Mouse (Mus musculus) cerebellum, adult 11 months (tissue): ENCODE results near the gene Loxl1.

Experiments used
- DNase-seq: peaks from one replicate; pipeline ENCODE4 v3.0.0; 2022

Loxl1 gene

DNA sequence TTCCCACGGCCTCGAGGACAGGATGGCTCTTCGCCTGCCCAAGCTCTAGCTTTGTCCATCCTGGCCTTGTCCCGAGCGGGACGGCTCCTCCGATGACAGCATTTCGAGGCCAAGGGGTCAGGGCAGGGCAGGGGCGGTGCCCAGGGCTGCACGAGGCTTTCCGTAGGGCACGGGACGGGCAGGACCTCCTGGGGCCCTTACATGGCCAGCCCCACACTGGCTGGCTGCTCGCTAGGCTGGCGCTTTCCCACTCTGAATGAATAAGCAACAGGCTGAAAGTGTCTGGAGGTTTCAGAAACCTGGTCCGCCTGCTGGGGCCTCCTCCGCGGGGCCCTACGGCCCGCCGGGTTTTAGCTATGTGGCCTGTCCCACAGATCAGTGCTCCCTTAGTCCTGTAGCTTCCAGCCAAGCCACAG, at the start of gene Loxl1:
Loxl1 (minus strand) TSS at position 243 of the 416 bp plus-strand sequence.
- no peak for DNase-seq

DNA sequence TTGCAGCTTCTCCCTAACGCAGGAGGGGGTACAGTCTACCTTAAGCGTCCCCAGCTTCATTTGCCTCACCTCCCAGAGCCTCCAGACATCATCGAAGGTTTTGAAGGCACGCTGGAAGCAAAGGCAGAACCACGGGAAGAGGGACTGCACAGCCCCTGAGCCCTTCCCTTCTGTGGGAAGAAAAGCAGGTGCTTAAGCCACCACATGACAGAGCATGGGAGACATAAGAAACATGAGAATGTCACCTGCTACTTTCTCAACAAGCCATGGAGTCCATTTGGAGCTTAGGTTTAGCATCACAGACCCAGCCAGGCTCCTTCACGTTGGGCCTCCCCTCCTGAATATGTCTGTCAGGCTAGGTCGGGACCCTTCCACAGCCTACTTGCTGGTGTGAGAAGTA, 49.0 kb upstream of the Loxl1 start:
- DNase-seq, result no peak

- DNase-seq, result no peak
Measured at GRCm38 (mm10) chr9:58361373-58361772, 48.4 kb upstream of the Loxl1 start.

DNA sequence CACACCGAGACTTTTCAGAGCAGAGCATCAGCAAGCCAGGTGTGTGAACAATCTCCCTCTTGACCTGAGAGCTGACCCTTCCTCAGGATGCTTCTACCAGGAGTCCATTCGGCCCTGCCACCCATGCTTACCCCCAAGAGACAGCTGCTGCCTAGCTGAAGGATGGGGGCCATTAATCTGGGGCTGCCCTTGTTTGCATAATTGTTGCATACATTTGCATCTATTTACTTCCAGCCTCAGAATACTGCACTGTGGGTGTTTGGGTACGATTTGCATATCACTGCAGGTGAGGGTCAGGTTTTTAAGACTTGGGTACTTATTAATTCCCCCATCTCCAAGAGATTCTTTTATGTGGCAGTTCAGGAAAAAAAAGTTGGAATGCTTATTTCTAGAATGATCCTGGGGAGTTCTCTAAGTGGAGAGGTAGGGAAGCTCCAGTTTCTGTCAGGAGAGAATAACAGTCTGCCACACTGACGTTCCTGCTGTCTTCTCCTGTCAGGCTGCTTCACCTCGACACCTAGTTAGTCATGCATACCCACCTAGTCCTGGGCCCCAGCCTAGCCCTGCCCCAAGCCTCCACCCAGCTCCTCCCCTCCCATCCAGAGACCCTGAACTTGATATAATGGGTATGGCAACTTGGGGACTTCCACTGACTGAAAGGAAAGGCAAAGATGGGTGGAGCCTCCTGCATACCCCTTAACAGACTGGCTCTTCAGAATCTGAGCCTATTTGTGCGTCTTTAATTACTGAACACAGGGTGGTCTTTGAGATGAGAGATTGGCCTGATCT, 42.5 kb upstream of the Loxl1 start:
- DNase-seq, result no peak

- DNase-seq, result no peak
Measured at GRCm38 (mm10) chr9:58354701-58355100, 41.7 kb upstream of the Loxl1 start.

DNA sequence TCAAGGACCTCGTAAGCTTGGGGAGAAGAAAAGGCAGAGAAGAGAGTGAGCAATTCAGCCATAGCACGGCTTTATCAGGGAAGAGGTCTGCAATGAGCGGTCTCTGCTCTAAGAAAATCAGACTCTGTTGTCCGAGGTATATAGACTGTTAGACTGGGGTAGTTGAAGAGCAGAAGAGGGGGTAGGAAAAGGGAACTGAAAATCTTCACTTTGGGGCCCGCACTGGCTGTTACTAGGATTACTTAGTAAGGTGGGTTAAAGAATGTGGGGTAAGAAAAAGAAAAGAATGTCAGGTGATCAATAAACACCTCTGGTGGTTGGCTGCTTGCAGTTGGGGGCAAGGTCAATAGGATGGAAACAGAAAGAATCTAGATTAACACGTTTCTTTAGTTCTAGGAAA, 40.2 kb upstream of the Loxl1 start:
- no peak for DNase-seq

- DNase-seq, result no peak
Measured at GRCm38 (mm10) chr9:58347795-58348194, 34.8 kb upstream of the Loxl1 start.

GRCm38 (mm10) chr9:58346498-58346897, 33.5 kb upstream of the Loxl1 start:
- no peak for DNase-seq

- no peak for DNase-seq
Measured at GRCm38 (mm10) chr9:58345963-58346362, 33.0 kb upstream of the Loxl1 start.

GRCm38 (mm10) chr9:58341795-58342194, 28.8 kb upstream of the Loxl1 start:
- no peak for DNase-seq

DNA sequence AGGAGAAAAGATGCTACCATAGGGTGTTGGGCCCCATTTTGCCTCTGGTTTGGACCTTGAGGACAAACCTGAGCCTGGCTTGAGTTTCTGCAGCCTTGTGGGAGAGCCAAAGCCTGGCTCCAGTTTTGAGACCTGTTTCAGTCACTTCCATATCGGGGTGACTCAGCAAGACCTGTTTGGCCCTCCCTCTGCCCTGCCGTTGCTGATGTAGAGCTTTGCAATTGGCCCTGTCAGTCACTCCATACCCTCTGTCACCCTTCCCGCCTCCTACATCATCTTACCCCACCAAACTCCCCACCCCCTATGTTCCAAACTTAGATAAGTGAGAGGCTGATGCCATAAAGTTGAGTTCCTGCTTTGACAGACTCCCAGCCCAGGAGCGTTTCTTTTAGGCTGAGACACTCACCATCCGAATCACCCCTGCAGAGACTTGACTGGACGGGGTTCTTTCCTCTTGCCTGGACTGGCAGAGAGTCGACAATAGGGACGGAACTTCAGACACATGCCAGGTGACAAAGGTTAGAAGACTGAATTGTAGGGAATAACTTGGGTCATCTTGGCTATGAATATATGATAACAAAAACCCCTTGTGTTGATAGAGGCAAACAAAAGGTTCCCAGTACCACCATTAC, 23.8 kb upstream of the Loxl1 start:
- no peak for DNase-seq

- no peak for DNase-seq
Measured at GRCm38 (mm10) chr9:58331276-58331675, 18.3 kb upstream of the Loxl1 start.

GRCm38 (mm10) chr9:58330293-58330692, 17.3 kb upstream of the Loxl1 start:
- peak; percentile 52 for DNase-seq

- DNase-seq, result no peak
Measured at GRCm38 (mm10) chr9:58327382-58327781, 14.4 kb upstream of the Loxl1 start.

DNA sequence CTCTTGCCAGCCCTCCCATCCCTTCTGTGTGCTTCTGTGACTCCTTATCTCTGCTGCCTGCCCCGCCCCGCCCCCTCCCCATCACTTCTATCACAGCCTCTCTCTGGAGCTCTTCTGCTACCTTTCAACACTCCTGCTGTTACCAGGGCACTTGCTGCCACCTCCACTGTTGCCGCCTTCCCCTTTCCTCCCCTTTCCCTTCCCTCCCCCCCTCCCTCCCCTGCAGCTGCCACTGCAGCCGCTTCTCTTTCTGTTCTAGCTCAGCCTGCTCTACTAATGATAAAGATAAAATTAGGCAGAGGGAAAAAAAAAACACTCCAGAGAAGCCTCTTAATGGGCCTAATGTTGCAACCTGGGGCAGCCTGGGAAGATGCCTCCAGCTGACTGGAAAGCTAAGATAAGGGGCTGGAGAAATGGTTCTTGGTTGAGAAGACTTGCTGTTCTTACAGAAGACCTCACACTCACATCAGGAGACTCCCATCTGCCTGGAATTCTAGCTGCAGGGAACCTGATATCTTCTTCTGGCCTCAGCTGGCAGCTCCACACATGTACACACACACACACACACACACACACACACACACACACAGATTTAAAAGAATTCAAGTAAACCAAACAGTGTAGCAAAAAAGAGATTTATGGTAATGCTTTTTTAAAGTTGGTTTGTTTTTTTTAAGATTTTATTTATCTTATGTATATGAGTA, 13.6 kb upstream of the Loxl1 start:
- no peak for DNase-seq

GRCm38 (mm10) chr9:58321681-58322080, 8.7 kb upstream of the Loxl1 start:
- no peak for DNase-seq

- no peak for DNase-seq
Measured at GRCm38 (mm10) chr9:58318317-58318716, 5.3 kb upstream of the Loxl1 start.

GRCm38 (mm10) chr9:58317381-58317780, 4.4 kb upstream of the Loxl1 start:
- no peak for DNase-seq

DNA sequence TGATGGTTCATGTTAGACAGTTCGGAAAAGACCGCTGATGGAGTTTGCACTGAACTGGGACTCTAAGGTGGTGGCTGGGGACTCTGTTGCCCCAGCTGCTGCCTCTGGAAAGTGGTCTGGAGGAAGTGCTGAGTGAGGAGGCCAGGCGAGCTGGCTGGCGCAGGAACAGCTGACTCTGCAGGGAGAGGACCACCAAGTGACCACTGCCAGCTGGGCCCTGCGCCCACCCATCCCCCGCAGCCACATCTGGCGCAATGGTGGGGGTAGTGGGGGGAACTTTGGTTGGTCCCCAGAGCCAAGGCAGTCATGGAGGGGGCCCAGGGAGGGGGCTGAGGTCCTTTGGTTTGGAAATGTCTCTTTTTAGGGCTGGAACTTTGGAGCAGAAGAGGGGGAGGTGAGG, 3.8 kb upstream of the Loxl1 start:
- DNase-seq, result no peak

DNA sequence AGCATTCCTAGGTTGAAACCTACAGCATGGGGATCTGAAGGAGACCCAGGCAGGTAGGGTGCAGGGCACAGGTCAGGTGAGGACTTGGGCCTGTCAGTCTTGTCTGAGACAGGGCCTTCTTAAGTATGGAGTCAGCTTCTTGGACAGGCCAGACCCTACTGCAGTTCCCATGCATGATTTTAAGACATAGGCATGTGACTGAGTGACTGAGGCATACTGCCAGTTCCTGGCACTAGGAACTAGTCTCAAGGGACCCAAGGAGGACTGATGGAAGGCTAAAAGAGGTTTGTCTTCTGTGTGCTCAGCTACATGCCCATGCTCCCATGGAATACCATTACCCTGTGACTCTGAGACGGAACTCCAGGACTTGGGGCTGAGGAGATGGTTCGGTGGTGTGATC, 2.9 kb upstream of the Loxl1 start:
- no peak for DNase-seq

- no peak for DNase-seq
Measured at GRCm38 (mm10) chr9:58314682-58315360, 1.8 kb upstream of the Loxl1 start.

DNA sequence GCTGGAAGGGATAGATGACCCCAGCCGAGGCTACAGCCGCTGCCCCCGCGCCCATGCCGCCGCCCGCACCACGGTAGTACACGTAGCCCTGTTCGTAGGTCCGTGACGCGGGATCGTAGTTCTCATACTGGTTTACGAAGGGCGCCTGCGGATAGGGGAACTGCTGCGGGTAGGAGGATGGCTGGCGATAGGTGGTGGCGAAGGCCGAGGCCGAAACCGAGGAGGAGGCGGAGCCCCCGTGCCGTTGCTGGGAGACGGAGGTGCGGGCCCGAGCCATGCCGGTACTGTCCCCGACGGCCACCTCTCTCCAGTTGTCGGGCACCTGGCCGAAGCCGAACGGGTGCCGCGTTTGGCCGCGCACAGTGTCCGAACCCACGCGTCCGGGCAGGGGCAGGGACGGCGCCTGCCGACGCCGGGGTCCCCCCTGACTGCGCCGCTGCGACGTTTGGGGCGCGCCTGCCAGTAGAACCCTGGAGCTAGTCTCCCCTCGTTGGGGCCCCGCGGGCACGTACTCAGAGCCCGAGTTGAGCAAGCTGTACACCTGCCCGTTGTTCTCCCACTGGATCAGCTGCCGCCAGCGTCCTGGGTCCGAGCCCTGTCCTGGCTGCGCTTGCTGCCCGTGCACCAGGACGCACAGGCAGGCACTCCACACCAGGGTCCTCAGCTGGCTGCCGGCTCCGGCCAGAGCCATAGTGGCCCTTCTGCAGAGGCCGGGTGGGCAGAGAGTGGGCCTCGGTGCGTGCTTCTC, 616 bp downstream of the Loxl1 start:
- DNase-seq, result no peak
